Mouse (Mus musculus) spleen, postnatal 14 days (tissue): ENCODE measurements around the gene Agtpbp1.
"Not testable (repeated sequence)": the region's sequence is repeated elsewhere in the genome, so short reads cannot be mapped to it uniquely, and the experiment has no call there.

Source experiments
- DNase-seq, 2 experiments: peaks; one replicate each; pipeline ENCODE4 v3.0.0; 2021 to 2022; ENCODE audit warnings: low spot score in 2 of 2

The Agtpbp1 gene

DNA sequence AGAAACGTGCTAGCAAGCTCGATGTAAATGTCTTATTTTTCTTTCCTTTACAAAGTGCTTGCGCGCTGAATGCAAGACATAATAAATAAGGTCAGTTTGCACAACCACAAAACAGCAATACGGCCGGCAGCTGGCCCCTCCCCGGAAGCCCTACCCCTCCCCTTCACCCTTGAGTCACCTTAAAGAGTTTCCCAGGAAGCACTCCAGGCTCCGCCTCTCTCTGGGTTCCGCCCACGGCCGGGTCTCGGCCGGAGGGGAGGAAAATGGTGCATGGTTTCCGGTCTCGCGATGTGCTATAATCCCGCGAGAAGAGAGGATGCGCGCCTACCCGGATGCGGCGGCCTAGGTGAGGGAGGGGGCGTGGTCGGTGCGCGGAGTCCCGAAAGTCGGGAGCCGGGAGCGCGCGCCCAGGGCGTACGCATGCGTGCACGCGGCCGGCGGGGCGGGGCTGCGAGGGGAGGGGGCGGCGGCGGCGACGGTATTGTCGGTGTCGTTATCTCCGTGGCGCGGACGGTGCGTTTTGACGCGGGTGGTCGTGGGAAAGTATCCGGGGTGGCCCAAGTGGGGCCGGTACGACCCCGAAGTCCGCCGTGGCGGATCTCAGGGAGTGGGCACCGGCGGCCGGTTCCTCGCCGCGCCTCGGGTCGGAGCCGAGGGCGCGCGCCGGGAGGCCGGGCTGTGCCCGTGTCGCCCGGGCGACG, at the start of gene Agtpbp1, which contains the start of gene Naa35:
Gene Agtpbp1 (minus strand): TSS at position 281 of the 701 bp plus-strand sequence.
Gene Naa35 (plus strand): TSS at position 313 of the 701 bp plus-strand sequence.
- DNase-seq, result peak; percentile 99

DNA sequence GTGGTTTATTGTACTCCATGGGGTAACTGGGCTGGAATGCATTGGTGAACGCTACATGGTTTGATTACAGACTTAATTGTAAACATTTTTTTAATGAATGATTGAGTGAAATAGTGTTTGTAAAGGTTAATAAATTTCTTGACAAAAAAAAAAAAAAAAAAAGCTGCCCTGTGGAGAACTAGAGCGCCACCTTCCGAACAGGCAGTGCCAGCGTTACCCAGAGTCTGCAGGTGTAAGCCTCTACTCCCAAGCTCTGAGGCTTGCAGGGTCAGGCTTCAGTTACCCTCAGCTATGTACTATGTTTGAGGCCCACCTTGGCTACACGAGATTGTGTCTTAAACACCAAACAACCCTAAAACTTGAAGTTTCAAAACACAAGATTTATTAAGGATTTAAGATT, 49.6 kb upstream of the Agtpbp1 start:
- no peak for DNase-seq

DNA sequence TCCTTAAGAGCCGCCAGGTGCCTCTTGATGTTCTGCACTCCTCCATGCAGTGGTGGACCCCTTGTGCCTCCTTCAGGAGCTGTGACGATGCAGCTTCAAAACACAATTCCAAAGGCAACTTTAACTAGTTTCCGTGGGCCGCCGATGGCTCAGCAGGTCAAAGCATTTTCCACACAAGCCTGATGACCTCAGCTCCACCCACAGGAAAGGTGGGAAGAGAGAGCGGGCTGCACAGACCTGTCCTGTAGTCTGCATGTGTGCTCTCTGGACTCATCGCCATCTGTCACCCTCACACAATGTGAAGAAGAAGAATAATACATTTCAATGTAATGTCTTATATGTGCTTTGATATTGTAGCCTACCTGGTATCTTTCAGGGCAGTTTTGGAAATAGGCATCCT, 41.7 kb upstream of the Agtpbp1 start:
- DNase-seq, result no peak

DNA sequence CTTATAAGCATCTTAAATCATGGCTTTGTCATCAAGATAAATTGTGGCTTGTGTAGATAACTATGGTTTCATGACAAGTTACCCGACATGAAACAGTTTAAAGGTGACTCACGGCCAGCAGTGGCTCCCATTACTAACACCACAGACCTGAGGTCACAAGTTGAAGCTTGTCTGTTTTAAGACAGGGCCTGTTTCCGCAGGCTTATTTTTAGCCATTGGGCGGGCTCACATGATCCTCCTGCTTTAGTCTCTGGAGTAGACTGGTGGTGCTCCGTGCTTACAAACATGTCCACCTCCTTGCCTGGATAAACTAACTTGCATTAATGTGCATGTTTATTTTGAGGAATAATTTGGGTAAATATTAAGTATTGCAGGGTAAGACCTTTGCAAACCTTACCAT, 39.9 kb upstream of the Agtpbp1 start:
- DNase-seq, result no peak

DNA sequence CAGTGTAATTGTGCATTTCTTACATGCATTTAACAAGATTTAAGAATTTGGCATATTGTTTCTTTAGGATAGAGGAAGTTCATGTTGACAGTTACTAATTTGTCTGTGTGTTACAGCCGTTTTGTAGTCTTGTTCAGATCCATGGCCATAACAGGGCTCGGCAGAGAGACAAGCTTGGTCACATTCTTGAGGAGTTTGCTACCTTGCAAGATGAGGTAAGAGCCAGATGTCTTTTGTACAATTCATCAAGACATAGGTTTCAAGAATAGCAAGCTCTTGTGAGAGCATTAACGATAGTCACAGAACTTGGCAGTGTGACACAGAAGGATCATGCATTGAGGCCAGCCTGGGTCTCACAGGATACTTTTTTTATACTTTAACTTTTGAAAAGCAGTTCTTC, 39.4 kb upstream of the Agtpbp1 start:
- no peak for DNase-seq

DNA sequence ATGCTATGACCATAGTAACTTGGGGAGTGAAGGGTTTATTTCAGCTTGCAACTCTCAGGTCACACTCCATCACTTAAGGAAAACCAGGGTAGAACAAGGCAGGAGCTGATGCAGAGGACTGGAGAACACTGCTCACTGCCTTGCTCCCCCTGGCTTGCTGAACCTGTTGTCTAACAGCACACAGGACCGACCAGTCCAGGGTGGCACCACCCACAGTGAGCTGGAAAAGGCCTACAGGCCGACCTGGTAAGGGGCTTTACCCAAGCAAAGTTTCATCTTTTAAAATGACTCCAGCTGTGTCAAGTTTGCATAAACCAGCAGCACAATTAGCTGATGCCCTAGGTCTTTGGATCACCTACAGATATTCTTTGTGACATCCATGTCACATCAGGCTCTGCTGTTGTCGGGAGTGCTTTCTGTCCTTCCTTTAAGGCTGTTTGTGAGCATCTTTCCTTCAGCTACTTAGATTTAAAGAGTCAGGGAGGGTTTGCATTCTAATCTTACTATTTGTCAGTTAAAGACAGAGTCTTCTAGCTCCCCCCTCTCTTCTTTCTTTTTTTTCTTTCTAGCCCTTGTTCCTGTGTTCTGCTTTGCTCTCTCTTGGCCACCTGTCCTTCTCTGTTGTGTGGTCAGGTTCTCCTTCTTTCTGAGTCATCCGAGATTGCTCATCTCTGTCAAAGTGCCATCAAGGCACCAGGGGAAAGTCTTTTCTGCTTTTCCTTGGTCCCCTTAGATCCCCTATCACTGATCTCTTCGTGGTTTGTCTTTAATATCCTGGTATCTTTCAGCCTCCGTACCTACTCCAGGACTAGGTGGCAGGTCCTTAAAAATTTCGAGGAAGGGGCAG, 36.8 kb upstream of the Agtpbp1 start:
- no peak for DNase-seq

DNA sequence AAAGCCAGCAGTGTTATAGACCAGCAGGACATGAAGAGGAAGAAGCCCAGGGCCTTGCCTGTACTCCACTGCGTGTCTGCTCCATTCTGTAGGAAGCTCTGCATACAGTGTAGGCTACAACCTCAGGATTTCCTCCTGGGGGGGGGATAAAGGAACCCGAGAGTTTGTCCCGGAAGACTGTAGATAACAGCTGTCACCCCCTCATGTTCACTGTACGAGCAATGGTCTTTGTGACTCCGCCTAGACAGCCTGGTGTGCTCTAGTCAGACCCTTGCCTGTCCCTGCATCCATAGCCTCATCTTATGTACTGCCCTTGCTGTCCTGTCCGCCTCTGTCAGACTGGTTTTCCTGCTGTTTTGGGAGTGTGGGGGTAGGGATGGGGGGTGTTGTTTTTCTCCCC, 33.4 kb upstream of the Agtpbp1 start:
- no peak for DNase-seq

DNA sequence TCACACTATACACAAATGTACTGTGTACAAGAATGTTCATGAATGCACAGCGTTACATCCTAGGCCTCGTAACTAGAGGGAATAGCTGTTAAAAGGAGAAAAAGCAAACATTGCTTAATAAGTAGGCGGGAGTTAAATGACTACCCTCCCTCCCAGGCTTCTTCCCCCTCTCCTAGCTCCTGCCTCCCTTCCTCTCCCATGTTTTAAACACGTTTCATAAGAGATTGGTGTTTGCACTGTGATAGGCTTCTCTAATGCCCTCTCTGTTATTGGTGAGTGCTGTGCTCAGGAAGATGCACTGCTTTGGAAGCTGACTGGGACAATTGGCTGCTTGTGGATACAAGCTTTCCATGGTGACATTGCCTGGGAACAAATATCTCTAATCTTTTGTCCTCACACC, 30.5 kb upstream of the Agtpbp1 start:
- no peak for DNase-seq

DNA sequence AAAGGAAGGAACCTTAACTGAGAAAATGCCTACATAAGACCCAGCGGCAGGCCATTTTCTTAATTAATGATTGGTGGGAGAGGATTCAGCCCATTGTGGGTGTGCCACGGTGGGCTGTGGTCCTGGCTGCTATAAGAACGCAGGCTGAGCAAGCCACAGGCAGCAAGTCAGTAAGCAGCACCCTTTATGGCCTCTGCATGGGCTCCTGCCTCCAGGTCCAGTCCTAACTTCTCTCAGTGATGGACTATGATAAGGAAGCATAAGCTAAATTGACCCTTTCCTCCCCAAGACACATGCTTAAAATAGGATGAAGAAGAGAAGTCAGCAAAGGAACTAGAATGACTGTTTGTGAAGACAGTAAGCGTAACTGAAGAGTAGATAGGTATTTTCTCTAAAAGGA, 30.1 kb upstream of the Agtpbp1 start:
- no peak for DNase-seq

DNA sequence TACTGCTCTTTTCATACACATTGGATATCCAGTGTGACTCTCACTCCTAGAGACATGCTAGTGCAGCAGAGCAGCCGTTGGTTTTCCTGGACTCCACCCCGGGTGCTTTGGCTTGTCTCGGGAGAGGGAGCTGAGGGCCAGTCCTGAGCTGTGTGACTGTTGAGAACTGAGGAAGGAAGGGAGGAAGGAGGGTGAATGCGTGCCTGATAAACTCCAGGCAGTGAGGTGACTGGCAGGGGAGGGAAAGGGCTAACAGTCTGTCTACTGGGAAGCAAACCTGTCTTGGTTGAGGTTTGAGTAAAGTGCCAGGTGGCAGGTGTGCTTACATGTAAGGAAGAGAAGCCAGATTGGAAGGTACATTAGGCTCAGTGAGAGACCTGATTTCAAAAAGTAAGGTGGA, 28.8 kb upstream of the Agtpbp1 start:
- no peak for DNase-seq

DNA sequence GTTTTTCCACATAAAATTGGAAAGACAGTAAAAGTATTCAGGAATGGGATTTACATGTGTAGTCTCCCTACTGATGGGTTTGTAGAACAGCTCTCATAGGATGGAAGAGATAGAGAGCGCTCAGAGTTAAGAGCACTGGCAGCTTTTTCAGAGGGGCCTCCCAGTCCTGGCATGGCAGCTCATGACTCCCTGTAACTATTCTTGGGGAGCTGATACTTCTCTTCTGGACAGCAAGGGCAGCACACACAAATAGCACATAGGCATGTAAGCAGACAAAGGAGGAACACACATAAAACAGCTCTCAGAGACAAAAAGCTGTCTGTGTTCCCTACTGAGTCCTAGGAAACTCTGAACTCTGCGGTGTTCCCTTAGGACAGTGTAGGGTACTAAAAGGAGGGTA, 25.4 kb upstream of the Agtpbp1 start:
- DNase-seq, result no peak

DNA sequence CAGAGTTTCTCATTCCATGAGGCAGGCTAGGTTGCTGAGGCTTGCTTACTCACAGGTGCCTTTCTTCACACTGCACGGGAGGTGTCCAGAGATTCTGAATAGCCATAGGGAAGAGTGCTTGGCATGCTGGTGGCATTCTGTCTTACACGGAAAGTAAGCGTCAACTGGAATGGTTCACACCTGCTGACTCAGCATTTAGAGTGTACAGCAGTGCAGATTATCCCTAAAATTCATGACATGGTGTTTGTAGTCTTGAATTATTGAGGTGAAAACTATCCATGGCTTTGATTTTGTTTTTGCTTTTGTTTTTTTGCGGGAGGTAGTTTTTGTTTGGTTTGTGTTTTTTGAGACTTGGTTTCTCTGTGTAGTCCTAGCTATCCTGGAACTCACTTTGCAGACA, 24.9 kb upstream of the Agtpbp1 start:
- no peak for DNase-seq

DNA sequence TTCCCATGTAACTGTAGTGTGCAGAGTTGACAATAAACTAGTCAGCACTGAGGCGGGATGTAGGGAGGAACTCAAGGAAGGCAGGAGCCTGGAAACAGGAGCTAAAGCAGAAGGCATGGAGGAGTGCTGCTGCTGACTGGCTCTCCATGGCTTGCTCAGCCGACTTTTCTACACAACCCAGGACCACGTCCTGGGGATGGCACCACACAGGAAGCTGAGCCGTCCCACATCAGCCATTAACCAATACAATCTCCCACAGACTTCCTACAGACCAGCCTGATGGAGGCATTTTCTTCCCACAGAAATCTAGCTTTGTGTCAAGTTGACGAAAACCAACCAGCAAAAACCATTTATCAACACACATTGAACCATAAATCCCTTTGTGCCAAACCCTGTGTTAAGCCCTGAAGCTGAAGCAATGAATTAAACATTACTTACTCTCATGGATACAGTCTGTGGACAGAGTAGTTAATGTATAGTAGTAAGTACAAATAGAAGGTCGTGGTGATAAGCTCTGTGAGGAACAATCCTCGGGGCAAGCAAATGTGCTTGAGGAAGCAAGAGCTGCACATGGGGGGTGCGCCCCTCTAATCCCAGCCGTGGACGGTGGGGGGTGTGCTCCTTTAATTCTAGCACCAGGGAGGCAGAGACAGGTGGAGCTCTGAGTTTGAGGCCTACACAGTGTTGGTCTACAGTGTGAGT, 20.3 kb upstream of the Agtpbp1 start:
- DNase-seq, result no peak

DNA sequence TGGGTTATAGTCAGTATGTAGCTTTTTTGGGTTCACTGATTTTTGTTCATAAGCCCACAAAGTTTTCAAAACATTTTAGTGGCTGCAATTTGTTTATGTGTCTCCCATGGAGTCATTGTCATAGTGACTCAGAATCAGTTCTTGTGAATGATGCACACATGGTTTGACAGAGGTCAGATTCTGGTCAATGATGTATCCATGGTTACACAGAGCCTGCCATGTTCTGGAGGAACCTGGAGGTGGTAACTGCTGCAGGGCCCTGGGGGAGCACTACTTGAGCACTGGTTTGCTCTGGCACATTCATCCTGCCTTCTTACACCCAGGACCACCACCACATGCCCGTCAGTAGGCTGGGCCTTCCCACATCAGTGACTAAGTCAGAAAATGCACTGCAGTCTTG, 19.5 kb upstream of the Agtpbp1 start:
- DNase-seq, result no peak

DNA sequence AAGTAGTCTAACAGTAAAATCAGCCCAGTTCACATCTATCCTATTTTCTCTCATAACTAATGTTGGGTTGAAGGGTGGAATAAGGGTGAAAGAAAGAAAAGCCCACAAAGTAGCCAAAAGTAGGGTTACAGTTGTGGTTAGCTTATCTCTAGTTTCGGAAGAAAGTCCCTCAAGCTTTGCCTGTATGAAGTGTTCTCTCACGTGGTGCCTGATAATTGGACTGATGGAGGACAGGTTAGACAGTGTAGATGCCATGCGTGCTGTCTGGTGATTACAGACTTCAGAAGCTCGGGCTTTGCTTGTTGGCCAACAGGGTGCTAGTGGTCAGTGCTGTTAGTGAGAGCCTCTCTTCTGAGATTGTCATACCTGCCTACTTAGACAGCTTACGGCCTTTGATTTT, 18.1 kb upstream of the Agtpbp1 start:
- DNase-seq, result no peak

DNA sequence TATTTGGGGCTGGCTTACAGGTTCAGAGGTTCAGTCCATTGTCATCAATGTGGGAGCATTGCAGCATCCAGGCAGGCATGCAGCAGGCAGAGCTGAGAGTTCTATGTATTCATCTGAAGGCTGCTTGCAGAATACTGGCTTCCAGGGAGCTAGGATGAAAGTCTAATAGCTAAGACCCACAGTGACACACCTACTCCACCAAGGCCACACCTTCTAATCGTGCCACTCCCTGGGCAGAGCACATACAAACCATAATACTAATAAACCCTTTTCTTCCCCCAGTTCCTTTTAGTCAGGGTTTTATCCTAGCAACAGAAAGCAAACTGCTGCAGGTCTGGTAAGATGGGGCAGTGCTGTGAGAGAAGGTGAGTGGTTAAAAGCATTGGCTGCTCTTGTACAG, 7.6 kb upstream of the Agtpbp1 start:
- DNase-seq, result no peak

DNA sequence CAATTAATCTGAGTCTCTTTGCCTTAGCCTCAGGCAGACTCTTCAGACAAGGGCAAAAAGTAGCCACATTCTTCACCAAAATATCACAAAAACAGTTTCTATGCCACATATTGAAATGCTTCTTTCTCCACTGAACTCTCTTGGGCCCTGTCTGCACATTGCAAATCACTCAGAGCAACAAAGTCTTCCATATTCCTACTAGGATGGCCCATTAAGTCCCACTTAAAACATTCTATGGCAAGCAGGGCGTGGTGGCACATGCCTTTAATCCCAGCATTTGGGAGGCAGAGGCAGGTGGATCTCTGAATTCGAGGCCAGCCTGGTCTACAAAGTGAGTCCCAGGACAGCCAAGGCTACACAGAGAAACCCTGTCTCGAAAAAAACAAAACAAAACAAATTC, 7.0 kb upstream of the Agtpbp1 start:
- not testable (repeated sequence) for DNase-seq

DNA sequence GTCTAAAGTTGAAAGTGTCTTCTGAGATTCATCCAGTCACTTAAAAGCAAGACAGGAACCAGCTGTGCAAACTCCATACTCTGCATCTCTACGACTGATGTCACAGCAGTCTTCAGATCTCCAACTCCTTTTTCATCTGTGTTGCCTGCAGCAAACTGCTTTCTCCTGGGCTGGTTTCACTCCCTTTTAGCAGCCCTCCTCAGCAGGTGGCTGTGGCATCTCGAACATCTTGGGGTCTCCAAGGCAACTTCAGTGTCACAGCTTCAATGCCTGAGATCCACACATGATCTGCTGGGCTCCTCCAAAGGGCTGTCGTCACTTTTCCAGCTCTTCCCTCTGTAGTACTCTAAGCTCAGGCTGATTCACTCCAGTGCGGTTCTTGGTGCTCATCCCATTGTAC, 5.7 kb upstream of the Agtpbp1 start:
- no peak for DNase-seq

DNA sequence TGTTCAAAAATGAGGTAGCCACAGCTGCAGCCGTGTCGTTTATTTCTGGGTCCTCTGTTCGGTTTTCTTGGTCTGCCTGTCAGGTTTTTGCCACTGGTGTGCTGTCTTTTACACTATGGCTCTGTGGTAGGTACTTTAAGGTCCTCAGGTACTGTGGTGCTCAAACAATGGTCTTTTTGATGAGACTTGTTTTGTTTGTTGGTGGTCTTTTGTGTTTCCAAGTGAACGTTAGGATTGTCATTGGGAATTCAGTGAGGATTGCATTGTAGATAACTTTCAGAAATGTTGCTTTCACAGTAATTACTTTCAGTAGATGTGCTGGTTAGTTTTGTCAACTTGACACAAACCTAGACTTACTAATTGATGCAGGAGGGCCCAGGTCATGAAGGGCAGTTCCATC, 4.6 kb upstream of the Agtpbp1 start:
- DNase-seq, result no peak

DNA sequence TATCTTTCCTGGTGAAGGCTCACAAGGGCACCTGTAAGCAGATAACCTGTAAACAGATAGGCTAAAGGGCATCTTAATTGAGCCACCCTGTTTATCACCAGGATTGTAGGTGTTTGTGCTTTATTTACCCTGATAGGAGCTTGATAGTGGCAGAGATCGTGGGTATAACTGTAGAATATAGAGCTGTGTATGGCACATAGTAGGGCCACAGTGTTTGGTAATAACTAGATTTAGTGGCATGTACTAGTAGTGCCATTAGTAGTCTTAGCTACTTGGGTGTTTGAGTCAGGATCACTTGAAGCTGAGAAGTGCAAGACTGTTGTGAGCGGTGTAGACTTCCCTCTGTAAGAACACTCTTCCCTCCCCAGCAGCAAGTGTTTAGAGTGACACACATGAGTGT, 2.2 kb upstream of the Agtpbp1 start:
- no peak for DNase-seq

DNA sequence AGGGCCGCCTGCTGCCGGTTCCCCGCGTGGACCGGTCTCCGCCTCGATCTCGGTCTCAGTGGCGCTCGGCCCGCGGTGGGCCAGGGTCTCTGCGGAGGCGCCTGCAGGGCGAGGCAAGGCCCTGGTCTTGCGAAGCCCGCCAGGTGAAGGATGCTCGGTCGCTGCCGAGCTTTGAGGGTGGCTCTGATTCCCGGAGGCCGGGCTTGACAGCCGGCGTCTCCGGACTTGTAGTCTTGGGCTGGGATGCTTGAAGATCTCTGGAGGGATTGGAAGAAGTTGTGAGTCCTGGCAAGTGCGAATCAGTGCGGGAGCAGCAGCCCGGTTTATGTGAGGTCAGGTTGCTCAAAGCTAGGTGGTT, 600 bp upstream of the Agtpbp1 start:
- no peak for DNase-seq

DNA sequence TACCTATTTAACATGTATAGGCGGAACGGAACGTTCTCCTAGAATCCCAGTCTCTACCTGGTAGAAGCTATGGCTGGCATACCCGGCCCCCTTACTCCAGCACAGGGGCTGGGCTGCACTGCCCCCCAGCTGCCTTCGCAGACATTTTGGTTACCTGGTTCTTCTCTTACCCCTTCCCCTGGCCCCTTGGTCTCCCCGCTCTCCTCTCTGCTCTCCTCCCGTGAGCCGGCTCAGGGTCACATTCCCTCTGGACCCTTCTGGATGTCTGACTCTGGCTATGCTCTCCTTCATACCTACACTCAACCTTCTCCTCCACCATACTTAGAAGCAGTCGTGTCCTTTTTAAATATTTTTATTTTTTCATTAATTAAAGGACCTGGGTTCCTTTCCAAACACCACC, 546 bp downstream of the Agtpbp1 start:
- DNase-seq, result peak in 1 of 2 experiments; percentile 18

DNA sequence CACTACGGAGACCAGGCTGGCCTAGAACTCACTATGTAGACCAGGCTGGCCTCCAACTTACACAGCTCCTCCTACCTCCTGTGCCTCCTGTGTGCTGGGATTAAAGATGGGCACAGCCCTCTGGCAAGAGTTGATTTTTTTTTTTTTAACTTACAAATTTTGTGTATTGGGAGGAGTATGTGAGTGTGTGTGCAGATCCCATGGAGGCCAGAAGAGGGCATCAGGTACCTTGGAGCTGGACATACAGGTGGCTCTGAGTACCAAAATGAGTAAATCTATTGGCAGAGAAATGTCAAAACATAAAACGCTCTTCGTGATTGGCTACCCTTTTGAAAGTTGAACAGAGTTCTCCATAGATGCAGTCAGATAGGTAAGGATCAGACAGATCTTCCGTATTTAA, 4.1 kb downstream of the Agtpbp1 start:
- DNase-seq, result no peak
